ENCODE assay signal across 10 mouse cellular contexts in genomic region chr4:98104161-98104560, GRCm38 (mm10).
DNase-seq lines count a peak whose midpoint lies in the region; ATAC-seq lines count a peak whose summit lies in the region.
"Had no signal": no experiment of that assay in that cellular context is flagged by ENCODE, and none has a peak within 500 bp of the region (broad histone marks: within the 10 kb centered on the region; RNA-seq: fewer than 3 reads in every experiment).

No protein-coding gene starts in this region.

- WGBS in embryonic facial prominence, embryonic 13.5 days: 73% methylated on average over 8 of the region's 8 CpGs
- 88% methylated on average over 8 of the region's 8 CpGs for WGBS in embryonic facial prominence, embryonic 10.5 days
- 49% methylated on average over 8 of the region's 8 CpGs for WGBS in limb, embryonic 15.5 days

- H3K36me3 ChIP-seq in embryonic facial prominence, embryonic 13.5 days: no peaks in the 10 kb centered on the region
- H3K36me3 ChIP-seq in embryonic facial prominence, embryonic 10.5 days (replicated peaks): no peaks in the 10 kb centered on the region
- H3K36me3 ChIP-seq in limb, embryonic 15.5 days: no peaks in the 10 kb centered on the region
- H3K36me3 ChIP-seq: heart, embryonic 15.5 days had no signal

- H3K27ac ChIP-seq in embryonic facial prominence, embryonic 13.5 days: peak overlapping the region; percentile 71; the same call in 1 of the 2 replicates
- H3K27ac ChIP-seq in embryonic facial prominence, embryonic 10.5 days (replicated peaks): no peak overlapping the region; the same call in 1 of the 2 replicates
- H3K27ac ChIP-seq in limb, embryonic 15.5 days: 0 out of 2 replicates have a peak overlapping the region, but pooled peaks have one; percentile 54

- DNase-seq in embryonic facial prominence, embryonic 10.5 days (ENCODE audit: low spot score): no peak
- peak; percentile 72 for DNase-seq in 3T3-L1 (ENCODE audit: low read depth, low spot score)
- peak; percentile 86 for DNase-seq in gastrocnemius, postnatal 25 days
- no peak for DNase-seq in left cerebral cortex, postnatal 4 days
- DNase-seq in thymus, postnatal 4 days: no peak
- no peak for DNase-seq in thymus, postnatal 10 days (ENCODE audit: low spot score in 2 of 2)
- DNase-seq: thymus, postnatal 25 days had no signal

- no peaks in the 10 kb centered on the region for H3K27me3 ChIP-seq in embryonic facial prominence, embryonic 13.5 days
- H3K27me3 ChIP-seq in embryonic facial prominence, embryonic 10.5 days (replicated peaks; ENCODE audit: low read depth, poor library complexity, severe bottlenecking): peaks cover 36% of the 10 kb centered on the region
- no peaks in the 10 kb centered on the region for H3K27me3 ChIP-seq in limb, embryonic 15.5 days
- H3K27me3 ChIP-seq: heart, embryonic 15.5 days had no signal

- ATAC-seq in embryonic facial prominence, embryonic 13.5 days (ENCODE audit: insufficient number of reproducible peaks, insufficient read depth, low FRiP score, low TSS enrichment, low read depth): no peak
- no peak for ATAC-seq in limb, embryonic 15.5 days (ENCODE audit: insufficient number of reproducible peaks, low FRiP score, low TSS enrichment, low read depth)

- no peak overlapping the region for H3K4me2 ChIP-seq in embryonic facial prominence, embryonic 13.5 days
- H3K4me2 ChIP-seq in limb, embryonic 15.5 days: no peak overlapping the region
- H3K4me2 ChIP-seq: heart, embryonic 15.5 days had no signal

- H3K4me3 ChIP-seq in embryonic facial prominence, embryonic 13.5 days: no peak overlapping the region
- H3K4me3 ChIP-seq in embryonic facial prominence, embryonic 10.5 days: no peak overlapping the region
- H3K4me3 ChIP-seq in limb, embryonic 15.5 days: no peak overlapping the region
- H3K4me3 ChIP-seq: heart, embryonic 15.5 days had no signal

- no peak overlapping the region for H3K9ac ChIP-seq in embryonic facial prominence, embryonic 13.5 days
- H3K9ac ChIP-seq in limb, embryonic 15.5 days: no peak overlapping the region
- H3K9ac ChIP-seq: heart, embryonic 15.5 days had no signal

- intact Hi-C loops in left cerebral cortex, postnatal 4 days (cut with DNase I): loop anchor here (10.0 kb wide), 1 partner anchor 319 kb away; no protein-coding TSS in a partner anchor

- H3K4me1 ChIP-seq in embryonic facial prominence, embryonic 13.5 days: peaks cover 89% of the 10 kb centered on the region
- H3K4me1 ChIP-seq in embryonic facial prominence, embryonic 10.5 days: peaks cover 79% of the 10 kb centered on the region
- H3K4me1 ChIP-seq in limb, embryonic 15.5 days: peaks cover 75% of the 10 kb centered on the region

- H3K9me3 ChIP-seq in embryonic facial prominence, embryonic 13.5 days: no peaks in the 10 kb centered on the region
- no peaks in the 10 kb centered on the region for H3K9me3 ChIP-seq in embryonic facial prominence, embryonic 10.5 days
- H3K9me3 ChIP-seq in limb, embryonic 15.5 days: no peaks in the 10 kb centered on the region
- H3K9me3 ChIP-seq: heart, embryonic 15.5 days had no signal

Comparison
In these comparisons a context has a peak if more than half of its experiments do, and no peak if none do; other contexts are left out.
1. DNase-seq: peak in 3T3-L1 (single experiment) and gastrocnemius, postnatal 25 days (single experiment); none in embryonic facial prominence, embryonic 10.5 days (single experiment), left cerebral cortex, postnatal 4 days (single experiment), thymus, postnatal 4 days (single experiment) and thymus, postnatal 10 days (0 of 2).